Mouse (Mus musculus): ENCODE results near the gene Pcca.

Pcca gene

GRCm38 (mm10) chr14:122534017-122534924 is at the start of gene Pcca:
Pcca (plus strand) TSS chr14:122534324.
- WGBS, result 1% methylated on average over 54 of the region's 54 CpGs

GRCm38 (mm10) chr14:122484458-122484843 is 49.7 kb upstream of the Pcca start:
- 57% methylated on average over 4 of the region's 4 CpGs for whole genome bisulfite sequencing

- WGBS, result 32% methylated on average over 24 of the region's 24 CpGs
Measured at GRCm38 (mm10) chr14:122484844-122485551, 49.1 kb upstream of the Pcca start.

- 48% methylated on average over 12 of the region's 12 CpGs for WGBS
Measured at GRCm38 (mm10) chr14:122485635-122486181, 48.4 kb upstream of the Pcca start.

GRCm38 (mm10) chr14:122486611-122487010 is 47.5 kb upstream of the Pcca start:
- 60% methylated on average over 1 of the region's 1 CpGs for WGBS

GRCm38 (mm10) chr14:122487366-122487765 is 46.8 kb upstream of the Pcca start:
- 49% methylated on average over 5 of the region's 5 CpGs for WGBS

GRCm38 (mm10) chr14:122489041-122489440 is 45.1 kb upstream of the Pcca start:
- 5% methylated on average over 5 of the region's 5 CpGs for WGBS

GRCm38 (mm10) chr14:122489686-122490414 is 44.3 kb upstream of the Pcca start:
- WGBS, result 6% methylated on average over 12 of the region's 12 CpGs

- WGBS, result 9% methylated on average over 51 of the region's 51 CpGs
Measured at GRCm38 (mm10) chr14:122490441-122491328, 43.4 kb upstream of the Pcca start, which contains the start of gene Gm10837. Gm10837 (plus strand) TSS chr14:122490586.

- WGBS, result 83% methylated on average over 6 of the region's 6 CpGs
Measured at GRCm38 (mm10) chr14:122491521-122491920, 42.6 kb upstream of the Pcca start.

GRCm38 (mm10) chr14:122492015-122492414 is 42.1 kb upstream of the Pcca start:
- WGBS, result 73% methylated on average over 1 of the region's 1 CpGs

GRCm38 (mm10) chr14:122509058-122509457 is 25.1 kb upstream of the Pcca start:
- 10% methylated on average over 2 of the region's 2 CpGs for WGBS

GRCm38 (mm10) chr14:122511519-122511918 is 22.6 kb upstream of the Pcca start:
- WGBS, result 83% methylated on average over 3 of the region's 3 CpGs

GRCm38 (mm10) chr14:122513511-122514036 is 20.6 kb upstream of the Pcca start:
- WGBS, result 62% methylated on average over 1 of the region's 1 CpGs

- WGBS, result 88% methylated on average over 4 of the region's 4 CpGs
Measured at GRCm38 (mm10) chr14:122528475-122528874, 5.6 kb upstream of the Pcca start.

- 98% methylated on average over 1 of the region's 1 CpGs for WGBS
Measured at GRCm38 (mm10) chr14:122535986-122536385, 1.9 kb downstream of the Pcca start.

- WGBS, result 96% methylated on average over 1 of the region's 1 CpGs
Measured at GRCm38 (mm10) chr14:122548421-122548820, 14.3 kb downstream of the Pcca start.

GRCm38 (mm10) chr14:122548905-122549304 is 14.8 kb downstream of the Pcca start:
- WGBS, result 84% methylated on average over 1 of the region's 1 CpGs

- WGBS, result 78% methylated on average over 7 of the region's 7 CpGs
Measured at GRCm38 (mm10) chr14:122552761-122553445, 18.8 kb downstream of the Pcca start.

- WGBS, result 89% methylated on average over 9 of the region's 9 CpGs
Measured at GRCm38 (mm10) chr14:122557353-122557752, 23.2 kb downstream of the Pcca start.

Measured in cerebral cortex, adult 2 months (tissue).